Mouse (Mus musculus) bone marrow, adult 2 months (tissue): Measurements from ENCODE around the gene Sart3.

Experiments used
- CTCF ChIP-seq: fragments of 200-500 bp; IDR thresholded peaks from 2 replicates; pipeline ENCODE4 v1.5.1; 2011; ENCODE audit warnings: low read length, control low read depth; ENCODE audit not compliant: control insufficient read depth, insufficient read depth
- POLR2A ChIP-seq: fragments of 200-500 bp; IDR thresholded peaks from 2 replicates; pipeline ENCODE4 v1.6.1; 2011; ENCODE audit warnings: low read depth, mild to moderate bottlenecking, control low read depth, low read length, borderline replicate concordance; ENCODE audit not compliant: control insufficient read depth

GRCm38 (mm10) chr5:113722224-113723013 is 49.9 kb downstream of the Sart3 start:
- TF ChIP-seq POLR2A = no peak
- TF ChIP-seq CTCF = no peak
